Mouse (Mus musculus) layer of hippocampus, adult 18-20 months (tissue): Measurements from ENCODE around the gene Plch2. TPM values are rescaled to one million over a fixed set of nuclear protein-coding genes. Genes with fewer than 3 reads are reported as not detected.
A peak's percentile ranks its signal among the peaks of the same experiment; 100 is the strongest.
"Not testable (repeated sequence)": the region's sequence is repeated elsewhere in the genome, so short reads cannot be mapped to it uniquely, and the experiment has no call there.

Experiments
- DNase-seq, 2 experiments: peaks; one replicate each; pipeline ENCODE4 v3.0.0; 2022; ENCODE audit warnings: low spot score in 2 of 2
- long read RNA-seq: library from polyadenylated mRNA; stranded (forward); transcript quantifications from one replicate; pipeline ENCODE4 v2.0.0, GENCODE M21; 2021
- total RNA-seq, 2 experiments: library from RNA; stranded (reverse); gene quantifications; 2 replicates each; pipeline ENCODE4 v1.2.3; 2021

The Plch2 gene
- total RNA-seq = 100 to 1,000 TPM in 1 of 2 experiments, 10 to 100 TPM in 1; 93.4 to 102 TPM
- long read RNA-seq, full-length matches to known transcripts = 2 of 112 reads
- long read RNA-seq, partial matches to known transcripts = 30 of 112 reads
- long read RNA-seq, other reads (novel, unspliced or antisense) = 80 of 112 reads

DNA sequence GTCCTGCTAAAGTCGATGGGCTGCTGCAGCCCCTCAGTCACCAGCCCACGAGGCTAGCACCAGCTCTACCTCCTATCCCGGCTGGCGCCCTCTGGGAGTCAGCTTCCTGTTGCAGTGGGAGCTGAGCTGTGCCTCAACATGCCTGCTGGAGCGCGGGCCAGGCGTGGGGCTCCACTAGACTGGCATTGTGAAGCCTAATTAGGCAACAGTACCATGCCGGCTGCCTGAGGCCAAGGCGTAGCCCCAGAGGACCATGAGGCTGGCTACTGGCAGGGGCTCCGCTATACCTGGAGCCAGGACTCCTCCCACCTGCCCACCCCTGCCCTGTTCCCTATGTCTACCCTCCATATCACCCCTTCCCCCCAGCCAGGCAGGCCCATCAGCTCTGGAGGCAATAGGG, at the start of gene Plch2:
Gene Plch2, minus strand, starts transcription at position 61 of the 400 bp plus-strand sequence.
- no peak for DNase-seq

DNA sequence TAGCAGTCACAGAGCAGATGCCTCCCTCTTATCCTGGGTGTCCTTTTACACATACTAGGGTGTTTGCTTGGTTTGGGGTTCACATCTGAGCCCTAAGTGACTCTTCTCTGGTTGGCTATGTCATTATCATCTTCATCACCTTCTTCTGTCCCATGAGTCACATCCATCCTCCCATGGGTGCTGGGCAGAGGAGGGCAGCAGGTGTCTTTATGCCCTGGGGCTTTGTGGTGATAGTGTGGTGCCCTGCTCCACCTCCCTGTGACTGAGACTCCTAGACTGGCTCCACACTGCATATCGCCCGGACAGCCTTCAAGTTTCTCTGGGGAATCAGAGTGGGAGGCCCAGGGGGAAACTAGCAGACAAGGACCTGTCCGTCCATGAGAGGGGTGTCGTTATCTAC, 42.0 kb upstream of the Plch2 start:
- no peak for DNase-seq

DNA sequence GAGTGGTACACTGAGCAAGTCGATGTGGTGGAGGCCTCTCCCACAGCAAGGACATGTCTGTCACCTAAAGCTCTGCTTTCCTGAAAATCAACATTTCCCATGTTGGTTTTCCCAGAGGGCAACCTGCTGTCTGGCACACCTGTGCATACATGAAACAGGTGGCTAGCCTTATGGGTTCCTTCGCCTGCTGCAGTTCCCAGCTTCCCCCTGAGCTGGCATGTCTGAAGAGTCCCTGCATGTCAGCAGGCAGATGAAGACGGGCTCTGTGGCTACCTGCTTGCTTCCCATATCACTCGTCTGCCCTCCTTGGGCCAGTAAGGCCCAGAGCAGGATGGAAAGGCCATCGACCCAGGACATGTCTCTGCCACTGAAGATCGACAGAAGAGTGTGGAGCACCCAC, 40.9 kb upstream of the Plch2 start:
- DNase-seq = no peak

DNA sequence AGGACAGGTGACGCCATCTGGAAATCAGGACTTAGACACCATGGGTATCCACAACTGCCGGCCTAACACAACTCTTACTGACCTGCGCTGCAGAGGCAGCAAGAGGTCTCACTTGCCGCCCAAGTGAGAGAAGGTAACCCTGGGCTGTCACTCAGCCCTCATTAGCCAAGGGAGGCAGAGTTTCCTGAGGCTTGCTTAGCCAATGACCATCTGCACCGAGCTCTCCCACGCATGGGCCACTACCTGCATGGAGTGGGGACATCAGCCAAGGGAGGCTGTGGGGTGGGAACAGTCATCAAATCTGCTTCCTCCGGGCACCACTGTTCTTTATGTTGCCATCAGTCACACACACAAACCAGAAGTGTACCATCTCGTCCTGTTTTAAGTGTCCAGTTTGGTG, 39.4 kb upstream of the Plch2 start:
- DNase-seq = no peak

DNA sequence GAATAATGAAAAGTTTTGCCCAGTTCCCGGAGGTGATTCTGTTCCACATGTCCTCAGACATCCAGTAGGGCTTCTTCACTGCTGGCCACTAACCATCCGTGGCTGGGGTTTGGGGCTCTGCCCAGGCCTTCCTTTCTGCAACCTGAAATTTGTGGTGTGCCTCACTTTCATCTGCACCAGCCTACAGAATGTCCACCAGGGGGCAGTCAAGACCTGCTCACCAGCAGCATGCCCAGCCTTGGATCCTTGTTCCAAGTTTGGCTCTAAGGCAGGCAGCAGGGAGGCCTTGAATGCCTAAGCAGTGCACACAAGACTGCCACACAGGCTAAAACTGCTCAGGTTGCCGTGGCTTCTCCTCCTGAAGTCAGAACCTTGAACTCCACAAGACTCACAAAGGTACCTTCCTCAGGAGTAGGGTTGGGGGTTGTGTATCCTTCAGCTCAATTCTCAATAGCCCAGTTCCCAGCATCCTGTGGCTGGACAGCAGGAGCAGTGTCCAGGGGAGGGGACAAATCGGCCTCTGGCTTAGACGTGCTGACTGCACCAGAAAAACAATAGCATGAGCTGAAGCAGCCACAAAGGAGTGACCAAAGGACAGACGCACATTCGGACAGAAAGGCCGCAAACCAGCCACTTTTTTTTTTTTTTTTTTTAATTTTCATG, 38.8 kb upstream of the Plch2 start:
- DNase-seq = peak; percentile 83 to 94

DNA sequence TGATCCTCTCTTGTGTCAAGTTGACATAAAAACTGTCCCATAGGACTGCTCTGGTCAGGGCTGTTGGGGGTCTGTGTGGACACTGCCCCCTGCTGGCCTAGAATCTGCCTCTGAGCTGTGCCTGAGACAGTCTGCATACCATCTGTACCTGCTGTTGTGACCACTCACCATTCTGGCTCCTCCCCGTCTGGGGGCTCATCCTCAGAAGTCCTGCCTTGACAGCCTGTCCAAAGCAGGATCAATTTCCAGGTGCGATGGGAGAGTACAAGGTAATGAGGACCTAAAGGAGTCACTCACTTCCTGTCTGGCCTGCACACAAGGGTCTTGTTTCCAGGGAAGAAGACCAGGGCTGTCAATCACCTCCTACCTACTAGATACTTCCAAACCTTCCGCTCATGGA, 38.0 kb upstream of the Plch2 start:
- peak in 1 of 2 experiments; percentile 56 for DNase-seq

DNA sequence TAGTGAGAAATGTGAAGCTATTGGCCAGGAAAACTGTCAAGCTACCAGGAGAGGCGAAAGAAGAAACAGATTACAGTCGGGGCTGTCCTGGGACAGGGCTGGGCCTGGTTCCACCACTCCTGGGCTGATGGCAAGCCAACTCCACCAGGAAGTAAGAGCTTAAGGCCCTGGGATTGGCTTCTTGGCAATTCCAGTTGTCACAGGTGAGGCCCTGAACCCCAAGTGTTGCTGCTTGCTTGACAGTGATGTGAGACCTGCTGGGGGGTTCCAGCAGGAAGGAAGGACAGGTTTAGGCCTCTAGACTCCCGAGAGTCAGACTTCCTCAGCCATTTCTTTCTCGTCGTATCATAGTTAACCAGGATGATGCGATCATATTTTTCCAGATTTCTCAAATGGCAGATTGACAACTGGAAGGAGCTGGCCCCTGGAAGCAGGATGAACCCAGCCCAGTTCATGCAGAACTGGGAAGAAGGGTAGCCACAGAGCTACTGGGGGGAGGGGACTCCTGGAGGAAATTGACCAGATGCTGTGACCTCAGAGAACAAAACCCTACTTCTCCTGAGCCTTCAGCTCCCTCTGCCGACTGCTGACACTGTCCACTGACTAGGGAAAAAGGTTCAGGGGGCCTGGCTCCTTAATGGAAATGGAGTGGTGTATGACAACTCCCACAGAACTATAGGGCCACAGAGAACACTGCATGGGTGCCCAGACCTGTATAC, 37.0 kb upstream of the Plch2 start:
- DNase-seq = no peak

DNA sequence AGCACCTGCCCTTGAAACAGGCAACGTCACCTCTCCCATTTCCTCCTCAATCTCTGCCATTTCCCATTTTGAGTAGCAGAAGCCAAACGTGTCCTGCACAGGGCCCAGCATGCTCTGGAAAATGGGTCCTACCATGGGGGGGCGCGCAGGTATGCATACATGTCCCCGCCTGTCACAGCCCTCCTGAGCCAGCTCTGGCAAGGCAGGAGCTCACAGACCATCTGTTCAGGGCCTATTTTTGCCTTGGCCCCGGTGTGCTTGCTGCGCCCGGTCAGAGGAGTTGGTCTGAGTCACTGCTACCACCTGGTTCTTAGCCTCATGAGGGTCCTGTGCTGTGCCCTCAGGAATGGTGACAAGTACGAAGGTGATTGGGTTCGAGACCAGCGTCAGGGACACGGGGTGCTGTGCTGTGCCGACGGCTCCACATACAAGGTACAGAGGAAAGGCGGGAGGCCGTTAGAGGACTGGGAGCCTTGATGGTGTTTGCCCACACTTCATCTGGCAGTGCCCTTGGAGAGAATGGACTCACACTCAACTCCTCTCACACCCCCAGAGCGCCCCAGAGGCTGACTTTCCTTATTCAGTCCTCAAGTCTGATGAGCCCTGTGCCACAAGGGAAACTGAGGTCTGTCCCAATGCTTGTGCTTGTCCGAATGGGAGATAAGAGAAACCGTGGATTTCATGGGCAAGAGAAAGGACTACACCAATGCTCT, 36.3 kb upstream of the Plch2 start:
- no peak for DNase-seq

DNA sequence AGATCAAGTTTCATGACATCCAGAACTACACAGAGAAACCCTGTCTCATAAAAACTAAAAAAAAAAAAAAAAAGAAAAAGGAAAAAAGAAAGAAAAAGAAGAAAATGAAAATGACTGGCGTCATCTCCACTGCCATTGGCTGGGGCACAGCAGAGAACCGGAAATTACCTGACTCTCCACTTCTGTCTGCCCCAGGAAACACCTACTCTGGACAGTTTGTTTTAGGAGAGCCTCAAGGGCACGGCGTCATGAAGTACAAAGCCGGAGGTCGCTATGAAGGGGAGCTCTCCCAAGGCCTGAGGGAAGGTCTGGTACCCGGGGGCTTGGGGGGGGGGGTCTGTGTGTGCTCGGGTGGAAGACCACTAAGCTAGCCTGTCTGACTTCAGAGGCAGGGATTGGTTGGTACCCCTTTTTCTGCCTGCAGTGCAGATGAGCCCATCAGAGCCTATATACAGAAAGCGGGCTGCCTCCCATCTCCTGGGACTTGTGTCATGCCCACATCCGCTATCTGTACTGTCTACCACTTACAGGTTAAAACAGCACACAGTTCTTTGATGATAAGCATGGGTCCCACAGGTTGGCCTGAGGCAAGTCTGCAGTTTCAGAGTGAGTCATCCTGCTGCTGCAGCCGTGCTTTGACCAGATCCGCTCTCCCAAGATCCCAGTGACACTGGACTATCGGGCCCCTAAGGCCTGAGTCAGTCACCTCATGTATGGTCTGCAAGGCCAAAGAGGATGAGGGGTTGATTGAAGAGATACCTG, 34.3 kb upstream of the Plch2 start:
- no peak for DNase-seq

DNA sequence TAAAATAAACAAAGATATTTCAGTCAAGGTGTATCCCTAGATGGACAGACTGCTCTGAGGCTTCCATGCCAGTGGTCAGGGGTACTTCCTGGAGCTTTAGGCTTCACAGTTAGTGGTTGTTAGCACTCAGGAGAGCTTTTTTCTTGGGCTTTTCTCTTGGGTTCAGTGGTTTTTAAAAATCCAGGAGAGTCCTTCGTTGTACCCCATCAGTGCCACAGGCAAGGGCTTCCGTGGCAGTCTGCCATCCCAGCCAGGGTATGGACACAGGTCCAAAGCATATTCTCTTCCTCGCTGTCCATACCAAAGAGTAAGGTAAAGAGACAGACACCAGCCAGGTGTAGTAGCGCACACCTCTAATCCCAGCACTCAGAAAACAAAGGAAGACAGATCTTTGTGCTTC, 33.6 kb upstream of the Plch2 start:
- no peak for DNase-seq

DNA sequence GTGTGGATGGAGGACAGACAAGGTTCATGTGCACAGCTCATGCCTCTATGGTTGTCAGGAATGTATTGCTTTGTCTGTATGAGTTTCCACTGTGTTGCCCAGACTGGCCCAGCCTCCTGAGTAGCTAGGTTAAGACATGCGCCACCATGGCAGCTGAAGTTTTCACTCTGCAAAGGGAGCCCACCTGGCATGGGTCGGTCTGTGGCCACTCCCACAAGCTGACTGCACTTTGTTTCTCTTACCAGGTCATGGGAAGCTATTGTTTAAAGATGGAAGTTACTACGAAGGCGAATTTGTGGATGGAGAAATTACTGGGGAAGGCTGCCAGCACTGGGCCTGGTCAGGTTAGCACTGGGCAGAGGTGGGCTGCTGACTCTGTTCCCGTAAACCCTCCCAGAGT, 32.7 kb upstream of the Plch2 start:
- DNase-seq = no peak

DNA sequence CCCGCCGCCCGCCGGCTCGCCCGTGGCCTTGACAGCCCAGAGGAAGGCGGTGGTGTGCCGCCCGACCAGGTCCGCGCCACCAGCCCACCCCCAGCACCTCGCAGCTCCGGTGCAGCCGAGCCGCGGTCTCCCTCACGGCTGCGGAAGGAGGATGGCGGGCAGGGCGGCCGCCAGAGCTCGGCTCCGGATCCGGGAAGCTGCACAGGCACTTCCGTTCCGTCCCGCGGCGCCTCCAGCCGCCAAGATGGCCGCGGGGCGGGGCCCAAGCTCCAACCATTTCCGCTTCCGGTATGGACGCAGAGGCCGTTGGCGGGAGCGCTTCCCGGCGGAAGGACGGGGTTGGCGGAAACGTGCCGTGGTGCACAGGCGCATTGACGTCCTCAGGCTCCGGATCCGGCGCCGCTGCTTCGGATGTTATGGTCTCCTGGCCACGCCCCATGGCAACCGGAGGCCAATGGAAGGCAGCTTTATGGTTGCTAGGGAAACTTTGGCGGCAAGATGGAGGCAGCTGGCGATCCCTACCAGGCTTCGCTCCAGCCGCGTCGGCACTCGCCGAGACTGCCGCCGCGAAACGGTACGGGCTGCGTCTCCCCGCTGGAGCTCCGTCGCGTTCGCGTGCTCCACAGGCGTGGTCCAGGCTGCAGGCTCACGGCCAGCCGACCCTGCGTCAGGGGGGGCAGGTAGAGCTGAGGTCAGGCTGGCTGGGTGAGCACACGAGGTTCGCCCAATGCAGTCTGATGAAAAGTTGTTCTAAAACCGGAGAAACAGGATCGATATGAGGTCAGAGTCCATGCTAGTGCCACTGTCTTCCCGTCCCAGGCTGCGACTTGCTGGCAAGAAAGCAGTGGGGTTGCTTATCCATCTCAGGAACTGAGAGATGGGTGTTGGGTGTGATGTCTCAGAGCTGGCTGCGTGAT, 29.8 kb upstream of the Plch2 start, which contains the start of the genes Rer1 and Morn1:
Gene Rer1, minus strand, starts transcription at position 275 of the 917 bp plus-strand sequence.
Gene Morn1, plus strand, starts transcription at position 470 of the 917 bp plus-strand sequence.
- peak; percentile 100 for DNase-seq

DNA sequence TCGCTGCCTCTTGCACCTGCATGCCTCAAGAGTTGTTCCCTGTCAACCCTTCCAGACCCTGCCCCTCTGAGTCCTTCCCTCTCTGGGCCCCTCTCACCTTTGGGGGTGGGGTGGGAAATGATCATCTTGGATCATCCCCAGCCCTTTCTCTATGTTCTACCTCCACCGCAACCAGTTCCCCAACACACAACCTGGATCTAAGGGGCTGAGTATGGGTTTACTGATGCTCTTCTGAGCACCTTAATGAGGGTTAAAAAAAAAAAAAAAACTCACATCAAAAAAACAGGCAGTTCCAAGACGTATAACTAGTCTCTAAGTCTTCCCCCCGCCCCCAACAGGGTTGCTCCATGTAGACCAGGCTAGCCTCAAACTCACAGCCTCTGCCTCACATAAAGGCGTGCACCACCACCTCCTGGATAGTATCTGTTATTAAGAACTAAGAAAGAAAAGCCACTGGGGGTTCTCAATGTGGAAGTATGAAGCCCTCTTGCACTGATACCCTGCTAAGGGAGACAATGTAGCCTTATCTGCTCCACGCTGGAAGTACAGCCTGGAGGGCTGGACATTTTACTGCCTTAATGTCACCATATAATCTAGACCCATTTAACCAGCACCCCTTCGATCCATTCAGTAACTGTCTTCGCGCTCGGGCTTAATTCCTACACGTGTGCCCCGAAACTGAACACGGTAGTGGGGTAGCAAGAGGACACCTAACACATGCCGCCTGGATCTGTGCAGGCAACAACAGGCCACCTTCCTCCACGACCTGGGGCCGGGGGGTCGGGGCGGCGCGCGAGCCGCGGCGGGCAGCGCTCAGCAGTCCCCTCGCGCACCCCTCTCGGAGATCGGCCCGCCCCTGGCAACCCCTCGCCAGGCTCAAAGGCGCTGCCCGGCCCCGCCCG, 28.9 kb upstream of the Plch2 start:
- DNase-seq = no peak

DNA sequence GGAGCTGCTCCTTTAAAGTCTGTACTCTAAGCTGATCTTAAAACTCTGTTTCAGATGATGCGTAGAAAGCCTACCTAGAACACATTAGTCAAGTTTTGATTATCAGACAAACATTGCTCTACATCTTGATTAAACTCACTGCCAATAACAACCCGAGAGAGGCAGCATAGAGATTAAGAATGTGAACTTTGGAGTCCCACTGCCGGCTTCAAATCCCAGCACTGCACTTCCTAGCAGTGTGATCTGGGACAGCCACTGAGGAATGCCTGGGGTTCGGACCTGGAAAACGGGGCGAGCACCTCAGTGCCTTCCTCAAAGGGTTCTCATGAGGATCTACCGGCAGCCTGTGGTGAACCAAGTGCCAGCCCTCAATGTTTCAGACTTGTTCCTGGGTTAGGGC, 27.8 kb upstream of the Plch2 start:
- no peak for DNase-seq

DNA sequence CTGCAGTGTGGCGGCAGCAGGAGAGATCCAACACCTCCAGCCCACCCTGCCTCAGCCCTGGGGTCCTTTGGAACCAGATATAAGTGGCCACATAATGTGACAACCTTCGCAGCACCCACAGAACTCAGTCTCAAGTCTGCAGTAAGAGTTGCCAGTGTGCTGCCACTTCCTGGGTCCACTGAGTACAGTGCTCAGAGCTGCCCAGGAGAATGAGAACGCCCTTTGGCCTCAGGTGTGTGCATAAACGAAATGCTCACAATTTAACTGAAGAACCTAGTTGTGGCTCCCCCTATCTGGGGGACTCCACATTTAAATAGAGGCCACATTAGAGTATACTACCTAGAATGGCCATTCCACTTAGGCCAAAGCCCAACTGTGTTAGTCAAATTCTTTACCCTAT, 27.0 kb upstream of the Plch2 start:
- DNase-seq = no peak

DNA sequence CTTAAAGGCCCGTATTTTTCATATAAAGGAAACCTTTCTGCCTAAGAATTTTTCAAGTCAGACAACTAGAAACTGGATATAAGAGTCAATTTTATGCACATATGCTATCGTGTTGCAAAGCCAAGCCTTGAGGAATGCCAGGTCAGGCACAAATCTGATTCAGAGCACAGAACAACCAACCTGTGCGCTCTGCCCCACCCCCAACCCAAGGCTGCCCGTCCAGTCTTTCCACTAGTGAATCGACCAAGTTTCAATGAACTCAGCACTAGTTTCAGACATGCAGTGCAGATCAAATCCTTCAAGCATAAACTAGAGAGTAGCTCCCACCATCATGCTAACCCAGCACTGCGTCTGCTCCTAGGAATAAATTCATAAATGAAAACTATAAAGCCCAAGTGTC, 23.1 kb upstream of the Plch2 start:
- DNase-seq = no peak

DNA sequence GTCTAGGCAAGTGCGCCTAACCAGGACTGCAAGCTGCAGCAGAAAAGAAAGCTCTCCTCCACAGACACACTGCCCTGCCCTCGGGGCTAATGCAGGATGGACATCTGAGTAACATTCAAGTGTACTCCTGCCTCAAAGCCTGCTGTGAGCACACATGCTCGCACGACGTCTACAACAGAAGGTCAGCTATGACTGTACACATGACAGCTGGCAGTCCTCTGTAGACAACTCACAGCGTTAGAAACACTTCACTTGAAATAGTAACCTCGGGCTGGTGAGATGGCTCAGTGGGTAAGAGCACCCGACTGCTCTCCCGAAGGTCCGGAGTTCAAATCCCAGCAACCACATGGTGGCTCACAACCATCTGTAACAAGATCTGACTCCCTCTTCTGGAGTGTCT, 22.2 kb upstream of the Plch2 start:
- not testable (repeated sequence) for DNase-seq

DNA sequence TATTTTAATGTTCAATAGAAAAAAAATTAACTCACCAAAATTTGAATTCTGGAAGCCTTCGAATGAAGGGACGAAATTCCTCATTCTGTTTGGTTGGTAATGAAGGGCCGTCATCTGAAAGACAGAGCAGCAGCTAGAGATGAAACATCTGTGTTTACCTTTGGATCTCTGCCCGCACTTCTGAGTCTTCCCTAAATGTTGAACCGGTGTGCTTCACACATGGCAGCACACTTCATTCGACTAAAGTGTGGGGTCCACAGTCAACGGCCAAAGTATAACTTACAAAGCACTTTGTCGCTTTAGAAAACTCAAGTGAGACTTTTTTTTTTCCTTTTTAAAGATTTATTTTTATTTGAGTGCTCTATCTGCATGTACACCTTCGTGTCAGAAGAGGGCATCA, 20.1 kb upstream of the Plch2 start:
- DNase-seq = no peak

DNA sequence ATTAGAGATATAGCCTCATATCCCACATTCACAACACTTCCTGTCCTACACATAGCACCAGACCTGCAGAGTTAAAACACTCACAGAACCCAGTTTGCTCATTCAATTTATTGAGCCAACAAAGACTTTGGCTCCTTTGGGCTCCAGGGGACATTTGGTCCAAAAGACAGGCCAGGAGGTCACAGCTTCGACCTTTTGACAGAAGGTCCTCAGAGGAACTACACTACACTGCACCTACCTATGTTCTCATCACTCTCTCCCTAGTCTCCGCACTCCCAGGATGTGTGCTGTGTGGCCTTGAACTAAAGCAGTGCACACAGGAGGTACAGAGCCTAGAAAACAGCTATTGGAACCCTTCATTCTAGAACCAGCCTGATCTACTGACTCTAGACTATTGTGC, 19.2 kb upstream of the Plch2 start:
- DNase-seq = no peak
